Mouse (Mus musculus) testis, adult 2 months (tissue): Measurements from ENCODE around the gene Coasy.

Source experiments
- CTCF ChIP-seq: fragments of 200-500 bp; IDR thresholded peaks from 2 replicates; pipeline ENCODE4 v1.5.1; 2012; ENCODE audit warnings: low read depth, mild to moderate bottlenecking, inconsistent platforms, low read length, moderate library complexity; ENCODE audit not compliant: control insufficient read depth, insufficient read depth, insufficient replicate concordance
- POLR2A ChIP-seq: fragments of 200-500 bp; IDR thresholded peaks from 2 replicates; pipeline ENCODE4 v1.6.1; 2012; ENCODE audit warnings: low read depth, mild to moderate bottlenecking, inconsistent platforms, low read length, moderate library complexity; ENCODE audit not compliant: control insufficient read depth

GRCm38 (mm10) chr11:101034614-101035327 is 47.6 kb upstream of the Coasy start:
- TF ChIP-seq POLR2A (no peak), CTCF (no peak)
